Mouse (Mus musculus) intestine, postnatal 0 days (tissue): ENCODE measurements around the gene Duox1. TPM values are rescaled to one million over a fixed set of nuclear protein-coding genes. Genes with fewer than 3 reads are reported as not detected.
A peak's percentile ranks its signal among the peaks of the same experiment; 100 is the strongest.
"Not testable (repeated sequence)": the region's sequence is repeated elsewhere in the genome, so short reads cannot be mapped to it uniquely, and the experiment has no call there.

Experiments used
- ATAC-seq: fragments of 200-750 bp; cut with Nextera tagmentation; 2 replicates; pipeline ENCODE4 v1.8.0; 2017; ENCODE audit warnings: mild to moderate bottlenecking, moderate TSS enrichment, moderate library complexity
- H3K27ac ChIP-seq: fragments of 300-500 bp; sonication (generic); 2 replicates; pipeline ENCODE4 v1.5.1; 2014; ENCODE audit warnings: mild to moderate bottlenecking, low read depth, low read length, moderate library complexity
- H3K27me3 ChIP-seq: fragments of 300-500 bp; sonication (generic); replicated peaks from 2 replicates; pipeline ENCODE4 v1.6.1; 2014; ENCODE audit warnings: low read length, mixed read lengths; ENCODE audit not compliant: control insufficient read depth, insufficient read depth
- H3K36me3 ChIP-seq: fragments of 300-500 bp; sonication (generic); 2 replicates; pipeline ENCODE4 v1.6.1; 2014; ENCODE audit warnings: mild to moderate bottlenecking, moderate library complexity; ENCODE audit not compliant: control insufficient read depth, insufficient read depth
- H3K4me1 ChIP-seq: fragments of 300-500 bp; sonication (generic); replicated peaks from 2 replicates; pipeline ENCODE4 v1.6.1; 2014; ENCODE audit warnings: antibody characterized with exemption, low read length, mixed read lengths; ENCODE audit not compliant: control insufficient read depth, insufficient read depth
- H3K4me2 ChIP-seq: fragments of 300-500 bp; sonication (generic); replicated peaks from 2 replicates; pipeline ENCODE4 v1.6.1; 2014; ENCODE audit warnings: low read depth, mild to moderate bottlenecking, moderate library complexity
- H3K4me3 ChIP-seq: fragments of 300-500 bp; sonication (generic); 2 replicates; pipeline ENCODE4 v1.5.1; 2014; ENCODE audit warnings: low read depth, low read length
- H3K9ac ChIP-seq: fragments of 300-500 bp; sonication (generic); 2 replicates; pipeline ENCODE4 v1.6.1; 2014; ENCODE audit warnings: mild to moderate bottlenecking, low read depth, low read length
- H3K9me3 ChIP-seq: fragments of 300-500 bp; sonication (generic); 2 replicates; pipeline ENCODE4 v1.6.1; 2016; ENCODE audit warnings: mixed run types; ENCODE audit not compliant: control insufficient read depth
- CTCF ChIP-seq: sonication (generic); IDR thresholded peaks from 2 replicates; pipeline ENCODE4 v1.5.1; 2016; ENCODE audit warnings: low read depth, mild to moderate bottlenecking, control low read depth, antibody characterized with exemption, moderate library complexity
- WGBS: fragments of 180-500 bp; shearing (Covaris S2); extraction: QIAGEN DNeasy Blood & Tissue Kit; methylation state at CpG from one replicate; pipeline ENCODE4 v1.1.7; 2014; 5-methylcytosine and 5-hydroxymethylcytosine counted together
- polyA plus RNA-seq: library from polyadenylated mRNA; unstranded; fragments of >200 nt; fragmentation: Nextera tagmentation; extraction: Ambion mirVana; gene quantifications from 2 replicates; pipeline ENCODE4 v1.2.1, GENCODE M21; 2015

Gene Duox1
- polyA plus RNA-seq, 1 experiment from 2014 or later = not detected

- TF ChIP-seq CTCF = no peak
- WGBS = 44% methylated on average over 3 of the region's 3 CpGs
These were observed 8.5 kb downstream of the Duox1 start for GRCm38 (mm10) chr2:122323960-122324359.

DNA sequence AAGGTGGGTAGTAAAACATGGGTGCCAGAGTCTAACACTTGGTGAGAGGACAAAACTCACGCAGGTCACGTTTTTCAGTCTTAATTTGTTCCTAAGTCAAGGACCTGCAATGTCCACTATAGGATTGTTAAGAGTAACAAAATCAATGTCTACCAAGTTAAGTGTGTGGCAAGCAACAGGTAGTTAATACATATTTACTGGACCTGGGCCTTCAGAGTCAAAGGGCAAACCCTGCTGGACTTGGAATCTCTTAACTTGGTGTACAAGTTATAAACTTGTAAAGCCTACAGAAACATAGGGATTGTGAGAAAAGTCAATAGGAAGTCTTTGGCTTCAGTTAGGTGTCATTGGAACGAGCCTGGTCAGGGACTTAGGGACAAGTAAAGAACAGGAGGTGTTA, 9.1 kb downstream of the Duox1 start:
- no peak for TF ChIP-seq CTCF
- no peak overlapping the region for H3K4me2 ChIP-seq
- H3K27ac ChIP-seq = no peak overlapping the region
- H3K9ac ChIP-seq = no peak overlapping the region
- H3K4me3 ChIP-seq = no peak overlapping the region
- no peaks in the 10 kb centered on the region for H3K4me1 ChIP-seq
- no peak for ATAC-seq
- H3K36me3 ChIP-seq = no peaks in the 10 kb centered on the region
- no peaks in the 10 kb centered on the region for H3K27me3 ChIP-seq
- no peaks in the 10 kb centered on the region for H3K9me3 ChIP-seq
- WGBS = 69% methylated on average over 3 of the region's 3 CpGs

More at GRCm38 (mm10) chr2:122323960-122324359, 8.5 kb downstream of the Duox1 start:
- H3K27ac ChIP-seq = no peak overlapping the region; the same call in 1 of the 2 replicates
- H3K27me3 ChIP-seq = no peaks in the 10 kb centered on the region
- H3K4me1 ChIP-seq = no peaks in the 10 kb centered on the region
- H3K4me2 ChIP-seq = no peak overlapping the region
- ATAC-seq = 0 out of 2 replicates have a peak, but pooled peaks have one; percentile 43
- no peaks in the 10 kb centered on the region for H3K36me3 ChIP-seq
- H3K4me3 ChIP-seq = no peak overlapping the region
- H3K9me3 ChIP-seq = no peaks in the 10 kb centered on the region
- no peak overlapping the region for H3K9ac ChIP-seq

DNA sequence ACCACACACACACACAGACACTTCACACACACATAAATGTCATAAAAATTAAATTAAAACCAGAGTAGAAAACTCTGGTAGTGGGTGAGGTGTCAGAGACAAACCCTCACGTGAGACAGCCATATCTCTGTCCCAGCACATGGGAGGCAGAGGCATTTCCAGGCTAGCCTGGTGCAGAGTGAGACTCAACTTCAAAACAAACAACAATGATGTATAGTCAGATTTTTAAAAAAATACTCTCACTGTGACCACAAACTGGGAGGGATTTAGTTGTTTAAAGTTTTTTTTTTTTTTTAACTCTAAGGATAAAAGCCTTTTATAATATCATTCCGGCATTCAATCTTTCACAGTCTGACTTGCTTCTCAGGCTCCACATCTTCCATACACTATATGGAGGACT, 9.9 kb downstream of the Duox1 start:
- TF ChIP-seq CTCF = no peak
- ATAC-seq = no peak

GRCm38 (mm10) chr2:122327986-122328385, 12.5 kb downstream of the Duox1 start:
- Histone ChIP-seq H3K9me3 (no peaks in the 10 kb centered on the region), H3K27me3 (no peaks in the 10 kb centered on the region), H3K4me2 (no peak overlapping the region), H3K36me3 (no peaks in the 10 kb centered on the region), H3K27ac (no peak overlapping the region), H3K4me1 (no peaks in the 10 kb centered on the region), H3K9ac (no peak overlapping the region), H3K4me3 (no peak overlapping the region)
- ATAC-seq = no peak
- no peak for TF ChIP-seq CTCF
- WGBS = 57% methylated on average over 3 of the region's 3 CpGs

More for the DNA sequence above, 9.9 kb downstream of the Duox1 start:
- WGBS = 78% methylated on average over 2 of the region's 2 CpGs
- Histone ChIP-seq H3K4me2 (no peak overlapping the region), H3K4me3 (no peak overlapping the region), H3K27ac (no peak overlapping the region), H3K27me3 (no peaks in the 10 kb centered on the region), H3K36me3 (no peaks in the 10 kb centered on the region), H3K9ac (no peak overlapping the region), H3K4me1 (no peaks in the 10 kb centered on the region), H3K9me3 (no peaks in the 10 kb centered on the region)

DNA sequence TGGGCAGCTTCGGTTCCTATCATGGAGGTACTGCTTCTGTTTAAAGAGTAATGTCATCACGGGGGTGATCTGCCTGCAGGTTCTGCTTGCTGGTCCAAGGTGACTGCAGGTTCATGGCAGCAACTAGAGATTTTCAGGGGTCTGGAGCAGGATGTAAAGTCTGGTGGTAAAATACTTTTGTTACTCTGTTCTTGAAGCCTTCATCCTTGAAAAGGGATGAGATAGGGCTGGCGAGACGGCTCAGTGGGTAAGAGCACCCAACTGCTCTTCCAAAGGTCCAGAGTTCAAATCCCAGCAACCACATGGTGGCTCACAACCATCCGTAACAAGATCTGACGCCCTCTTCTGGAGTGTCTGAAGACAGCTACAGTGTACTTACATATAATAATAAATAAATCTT, 14.8 kb downstream of the Duox1 start:
- not testable (repeated sequence) for H3K9me3 ChIP-seq, H3K27ac ChIP-seq, H3K36me3 ChIP-seq, H3K4me2 ChIP-seq, H3K9ac ChIP-seq, H3K27me3 ChIP-seq, H3K4me1 ChIP-seq, ATAC-seq, H3K4me3 ChIP-seq
- 92% methylated on average over 4 of the region's 6 CpGs for WGBS

DNA sequence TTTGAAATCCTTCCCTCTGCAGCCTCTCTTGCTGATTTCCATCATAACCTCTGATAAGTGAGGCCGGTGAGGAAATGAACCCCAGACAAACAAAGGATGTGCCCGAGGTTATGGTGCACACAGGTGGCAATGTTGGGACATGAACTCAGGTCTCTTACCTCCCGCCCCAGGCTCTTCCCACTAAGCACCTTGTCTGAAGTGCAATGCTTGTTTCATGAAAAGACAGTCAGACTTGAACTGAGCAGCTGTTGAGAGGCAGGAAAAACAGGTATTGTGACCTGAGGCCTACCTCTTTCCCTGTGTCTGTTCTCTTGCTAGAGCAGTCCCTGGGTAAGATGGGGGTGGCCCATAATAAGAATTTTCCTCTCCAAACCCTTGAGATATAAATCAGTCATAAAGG, 16.8 kb downstream of the Duox1 start:
- no peak overlapping the region for H3K9ac ChIP-seq
- no peak for TF ChIP-seq CTCF
- no peaks in the 10 kb centered on the region for H3K36me3 ChIP-seq
- H3K9me3 ChIP-seq = no peaks in the 10 kb centered on the region
- no peak for ATAC-seq
- H3K4me3 ChIP-seq = no peak overlapping the region
- no peak overlapping the region for H3K4me2 ChIP-seq
- WGBS = 66% methylated on average over 3 of the region's 3 CpGs
- H3K27me3 ChIP-seq = no peaks in the 10 kb centered on the region
- no peaks in the 10 kb centered on the region for H3K4me1 ChIP-seq
- no peak overlapping the region for H3K27ac ChIP-seq

GRCm38 (mm10) chr2:122334170-122334569, 18.7 kb downstream of the Duox1 start:
- H3K4me2 ChIP-seq = no peak overlapping the region
- no peak overlapping the region for H3K9ac ChIP-seq
- WGBS = 29% methylated on average over 3 of the region's 3 CpGs
- no peaks in the 10 kb centered on the region for H3K4me1 ChIP-seq
- H3K27ac ChIP-seq = no peak overlapping the region
- no peaks in the 10 kb centered on the region for H3K9me3 ChIP-seq
- H3K4me3 ChIP-seq = no peak overlapping the region
- no peak for TF ChIP-seq CTCF
- ATAC-seq = 0 out of 2 replicates have a peak, but pooled peaks have one; percentile 28
- no peaks in the 10 kb centered on the region for H3K27me3 ChIP-seq
- no peaks in the 10 kb centered on the region for H3K36me3 ChIP-seq
